Mouse (Mus musculus) left cerebral cortex, postnatal 4 days (tissue): ENCODE results near the gene Ly6g6d. TPM values are rescaled to one million over a fixed set of nuclear protein-coding genes. Genes with fewer than 3 reads are reported as not detected.

Experiments
- DNase-seq: peaks from one replicate; pipeline ENCODE4 v3.0.0-alpha.2; 2022
- intact Hi-C: fragments of 180-260 bp; cut with DNase I; formaldehyde crosslinking; loops from one replicate; pipeline ENCODE4 v1.15.1; 2025
- total RNA-seq, 2 experiments: library from RNA; stranded (reverse); gene quantifications; 2 replicates each; pipeline ENCODE4 v1.2.3; 2021

Gene Ly6g6d
- total RNA-seq, 2 experiments from 2014 or later, result not detected

- intact Hi-C loops, result no loop called here
- DNase-seq, result no peak
Observed at GRCm38 (mm10) chr17:35071454-35071853, 6.4 kb downstream of the Ly6g6d start.

- intact Hi-C loops, result no loop called here
- DNase-seq, result no peak
Observed at GRCm38 (mm10) chr17:35070556-35071229, 7.2 kb downstream of the Ly6g6d start.

DNA sequence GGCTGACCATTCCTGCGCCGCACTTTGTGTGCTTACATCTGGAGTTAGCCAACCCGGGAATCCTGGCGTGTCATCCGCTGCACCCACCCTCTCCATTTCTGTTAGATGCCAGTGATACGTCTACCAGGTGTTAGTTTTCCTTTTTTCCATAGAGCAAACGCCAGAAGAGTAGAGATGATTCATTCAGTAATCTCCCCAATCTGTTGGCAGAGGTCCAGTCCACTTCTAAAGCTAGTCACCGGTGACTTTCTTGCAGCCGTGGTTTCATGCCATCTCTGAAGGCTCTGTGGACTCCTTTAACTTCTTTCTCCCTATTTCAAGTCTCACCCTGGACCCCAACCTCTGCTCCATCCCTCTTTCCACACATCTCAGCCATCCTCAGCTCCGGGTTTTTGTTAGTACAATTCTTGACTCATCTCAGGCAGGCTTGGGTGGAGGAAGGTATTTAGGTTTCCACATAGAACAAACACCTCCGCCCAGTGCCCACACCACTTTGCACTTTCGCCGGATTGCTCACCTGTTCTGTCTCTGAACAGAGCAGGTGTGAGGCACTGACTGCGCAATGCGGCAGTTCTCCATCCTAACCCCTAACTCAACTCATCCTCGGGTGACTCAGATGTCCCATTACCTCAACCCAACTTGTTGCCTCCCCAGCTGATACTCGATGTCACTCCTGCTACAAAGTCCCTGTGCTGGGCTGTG, 9.5 kb downstream of the Ly6g6d start:
- DNase-seq, result no peak
- intact Hi-C loops, result no loop called here

- intact Hi-C loops, result no loop called here
- no peak for DNase-seq
Observed at GRCm38 (mm10) chr17:35066084-35066483, 11.8 kb downstream of the Ly6g6d start, which contains the start of gene Mpig6b. TSS of gene Mpig6b (minus strand) at chr17:35066184.

DNA sequence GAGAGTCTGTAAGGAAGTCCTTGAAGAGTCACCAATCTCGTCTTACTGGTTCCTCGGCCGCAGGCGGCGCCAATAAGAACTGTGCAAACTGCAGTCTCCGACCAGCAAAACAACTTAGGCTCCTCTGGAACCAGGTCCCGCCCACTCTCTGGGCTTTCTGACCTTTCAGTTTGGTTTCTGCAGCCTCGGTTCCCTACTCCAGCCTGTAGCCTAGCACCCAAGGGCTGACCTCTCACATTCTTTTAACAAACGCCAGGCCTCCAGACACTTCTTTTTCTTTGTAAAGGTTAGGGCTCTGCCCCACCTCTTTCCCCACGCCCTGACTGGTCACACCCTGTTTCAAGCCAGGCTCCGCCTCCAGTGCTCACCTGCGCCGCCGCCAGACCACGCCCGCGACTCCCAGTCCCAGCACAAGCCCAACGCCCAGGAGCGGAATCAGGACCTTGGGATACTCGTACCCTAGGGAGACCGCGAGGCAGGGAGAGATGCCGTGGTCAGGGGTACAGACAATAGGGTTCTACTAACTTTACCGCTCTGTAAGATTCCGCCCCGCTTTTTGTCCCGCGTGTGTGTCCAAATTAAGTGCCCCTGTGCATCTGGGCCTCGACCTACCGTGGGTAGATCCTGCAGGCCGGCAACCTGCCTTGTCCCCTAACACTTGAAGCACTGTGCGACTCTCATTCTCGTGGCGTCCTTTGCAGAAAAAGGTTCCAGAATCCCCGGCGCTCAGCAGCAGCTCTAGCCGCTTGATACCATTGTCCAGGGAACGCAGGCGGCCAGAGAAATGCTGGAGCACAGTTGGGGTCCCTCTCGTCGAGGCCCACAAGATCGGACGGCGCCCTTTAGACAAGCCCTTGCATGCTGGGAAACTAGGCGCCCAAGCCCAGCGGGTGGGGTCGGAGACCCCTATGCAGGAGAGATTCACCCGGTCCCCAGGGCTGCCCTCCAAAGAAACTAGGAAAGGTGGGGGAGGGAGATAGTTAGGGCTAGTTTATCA, 12.6 kb downstream of the Ly6g6d start, which contains the start of gene Ly6g6c:
TSS of gene Ly6g6c (plus strand) at position 438 of the 997 bp plus-strand sequence.
- DNase-seq, result no peak

DNA sequence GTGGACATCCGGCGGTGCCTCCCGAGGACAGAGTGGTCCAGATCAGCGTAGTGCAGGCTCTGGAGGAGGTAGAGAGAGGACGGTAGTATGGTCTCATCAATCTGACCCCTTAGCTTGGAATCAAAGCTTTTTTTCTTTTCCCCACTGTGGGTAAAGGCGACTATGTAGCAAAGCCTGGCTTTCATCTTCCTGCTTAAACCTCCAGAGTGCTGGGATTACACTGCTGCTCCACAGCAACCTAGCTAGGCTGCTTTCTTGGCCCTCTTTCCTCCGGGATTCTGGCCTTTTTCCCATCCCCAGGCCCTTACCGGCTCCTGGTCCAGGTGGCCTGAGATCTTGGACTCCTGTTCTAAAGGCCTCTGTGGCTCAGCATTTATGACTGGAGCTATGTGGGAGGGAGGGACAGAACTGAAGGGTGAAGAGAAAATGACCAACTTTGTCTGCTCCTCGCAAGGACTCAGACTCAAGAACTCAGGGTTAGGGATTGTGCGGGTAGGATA, 13.4 kb downstream of the Ly6g6d start:
- no peak for DNase-seq
- intact Hi-C loops, result no loop called here

More for the DNA sequence above, 12.6 kb downstream of the Ly6g6d start, which contains the start of gene Ly6g6c:
- intact Hi-C loops, result no loop called here

- intact Hi-C loops, result no loop called here
- DNase-seq, result peak; percentile 70
Observed at GRCm38 (mm10) chr17:35063466-35063865, 14.4 kb downstream of the Ly6g6d start.

DNA sequence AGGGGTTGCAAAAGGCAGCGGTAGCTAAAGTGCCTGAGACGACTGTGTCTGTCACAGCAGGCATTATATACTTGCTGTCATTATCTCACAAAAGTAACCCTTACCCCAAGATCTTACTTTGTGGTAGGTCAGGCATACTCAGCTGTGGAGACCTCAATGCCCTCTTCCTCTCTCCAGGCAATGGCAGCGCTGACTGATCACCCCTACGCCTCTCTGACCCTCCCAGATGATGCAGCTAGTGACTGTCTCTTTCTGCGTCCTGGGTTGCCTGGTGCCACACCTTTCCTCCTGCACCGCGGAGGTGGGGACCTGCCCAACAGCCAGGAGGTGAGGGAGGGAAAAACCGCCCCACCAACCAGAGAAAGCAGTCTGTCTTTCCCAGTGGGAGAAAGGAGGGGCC, 16.6 kb downstream of the Ly6g6d start:
- no peak for DNase-seq

GRCm38 (mm10) chr17:35060737-35061297, 17.0 kb downstream of the Ly6g6d start:
- DNase-seq, result no peak
- intact Hi-C loops, result no loop called here

More for the DNA sequence above, 16.6 kb downstream of the Ly6g6d start:
- intact Hi-C loops, result no loop called here

GRCm38 (mm10) chr17:35060071-35060470, 17.8 kb downstream of the Ly6g6d start:
- intact Hi-C loops, result no loop called here
- DNase-seq, result no peak

GRCm38 (mm10) chr17:35058911-35059892, 18.7 kb downstream of the Ly6g6d start, which contains the start of gene Ddah2:
TSS of gene Ddah2 (plus strand) at chr17:35059035.
- DNase-seq, result peak; percentile 97

GRCm38 (mm10) chr17:35058316-35058715, 19.5 kb downstream of the Ly6g6d start:
- intact Hi-C loops, result no loop called here
- no peak for DNase-seq

More at GRCm38 (mm10) chr17:35058911-35059892, 18.7 kb downstream of the Ly6g6d start, which contains the start of gene Ddah2:
- intact Hi-C loops, result loop anchor here (1.0 kb wide), 1 partner anchor 38 kb away; no protein-coding TSS in a partner anchor

- no peak for DNase-seq
- intact Hi-C loops, result no loop called here
Observed at GRCm38 (mm10) chr17:35057090-35057489, 20.8 kb downstream of the Ly6g6d start.

GRCm38 (mm10) chr17:35055691-35056495, 22.0 kb downstream of the Ly6g6d start:
- no peak for DNase-seq
- intact Hi-C loops, result no loop called here

DNA sequence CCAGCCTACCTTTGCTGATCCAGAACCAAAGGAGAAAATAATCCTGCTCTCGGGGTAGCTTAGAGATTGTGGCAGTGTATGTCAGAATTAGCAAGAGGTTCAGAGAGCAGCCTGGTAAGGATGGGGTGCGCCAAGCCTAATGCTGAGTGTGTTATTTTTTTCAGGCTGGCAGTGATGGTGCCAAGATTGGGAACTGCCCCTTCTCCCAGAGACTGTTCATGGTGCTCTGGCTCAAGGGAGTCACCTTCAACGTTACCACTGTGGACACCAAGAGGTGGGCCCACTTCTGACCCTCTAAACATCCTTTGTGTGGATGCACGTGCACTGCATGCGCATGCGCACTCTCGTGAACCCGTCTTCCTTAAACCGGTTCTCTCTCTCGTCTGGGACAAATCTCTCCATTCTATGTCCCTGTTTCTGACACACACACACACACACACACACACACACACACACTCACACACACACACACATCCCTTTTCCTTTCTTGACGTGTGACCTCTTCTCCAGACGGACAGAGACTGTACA, 25.5 kb downstream of the Ly6g6d start:
- intact Hi-C loops, result no loop called here
- no peak for DNase-seq

GRCm38 (mm10) chr17:35051156-35052086, 26.4 kb downstream of the Ly6g6d start:
- intact Hi-C loops, result no loop called here
- DNase-seq, result peak; percentile 86
